Comparison of ENCODE assay signal across 10 mouse cellular contexts in the genomic region with DNA sequence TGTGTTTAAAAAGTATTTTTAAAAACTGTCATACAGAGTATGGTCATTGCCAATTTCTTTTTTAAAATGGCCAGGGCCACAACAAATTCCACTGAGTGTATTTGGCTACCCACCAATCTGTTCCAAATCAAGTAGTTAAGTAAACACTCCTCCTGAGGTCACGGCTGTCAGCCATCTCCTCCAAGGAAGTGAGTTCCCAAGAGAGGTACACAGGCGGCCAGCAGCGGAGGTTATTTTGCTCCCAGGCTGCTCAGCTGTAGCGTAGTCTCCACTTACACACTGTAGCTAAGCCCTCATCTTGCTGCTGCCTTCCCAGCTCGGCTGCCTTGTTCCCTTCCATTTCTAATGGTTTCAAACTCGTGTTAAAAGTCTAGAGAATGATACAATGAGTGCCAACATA. TPM values are rescaled to one million over a fixed set of nuclear protein-coding genes. Genes with fewer than 3 reads are reported as not detected.
DNase-seq lines count a peak whose midpoint lies in the region; ATAC-seq and TF ChIP-seq lines count a peak whose summit lies in the region.
"Had no signal": no experiment of that assay in that cellular context is flagged by ENCODE, and none has a peak within 500 bp of the region (broad histone marks: within the 10 kb centered on the region; RNA-seq: fewer than 3 reads in every experiment).

No protein-coding gene starts in this region.

- no peak overlapping the region for H3K27ac ChIP-seq in embryonic facial prominence, embryonic 14.5 days (replicated peaks; ENCODE audit: low read depth, low read length)
- peak overlapping the region; percentile 71 for H3K27ac ChIP-seq in lung, embryonic 14.5 days (ENCODE audit: low read depth)
- H3K27ac ChIP-seq in midbrain, embryonic 13.5 days: no peak overlapping the region

- H3K4me1 ChIP-seq in embryonic facial prominence, embryonic 14.5 days (ENCODE audit: control insufficient read depth, insufficient read depth, low read length): peaks cover 10% of the 10 kb centered on the region
- H3K4me1 ChIP-seq in lung, embryonic 14.5 days (ENCODE audit: insufficient read depth): peaks cover 26% of the 10 kb centered on the region
- H3K4me1 ChIP-seq in midbrain, embryonic 13.5 days (replicated peaks): no peaks in the 10 kb centered on the region

- no peak overlapping the region for H3K9ac ChIP-seq in embryonic facial prominence, embryonic 14.5 days (ENCODE audit: low read depth, low read length)
- H3K9ac ChIP-seq in lung, embryonic 14.5 days: no peak overlapping the region
- no peak overlapping the region for H3K9ac ChIP-seq in midbrain, embryonic 13.5 days (replicated peaks)

- H3K4me3 ChIP-seq in embryonic facial prominence, embryonic 14.5 days (ENCODE audit: low read depth, low read length): no peak overlapping the region
- H3K4me3 ChIP-seq in lung, embryonic 14.5 days (ENCODE audit: low read depth, low read length): no peak overlapping the region
- H3K4me3 ChIP-seq in midbrain, embryonic 13.5 days (replicated peaks): no peak overlapping the region
- H3K4me3 ChIP-seq: myocyte had no signal

- ATAC-seq in embryonic facial prominence, embryonic 14.5 days (ENCODE audit: low read depth): peak; percentile 56; the same call in 1 of the 2 replicates
- ATAC-seq in lung, embryonic 14.5 days (ENCODE audit: insufficient read depth): peak; percentile 73
- no peak for ATAC-seq in midbrain, embryonic 13.5 days
- ATAC-seq in activated CD4-positive, CD25-positive, alpha-beta regulatory T cell, adult 4 months: no peak
- ATAC-seq: forebrain, embryonic 16.5 days had no signal

- WGBS in embryonic facial prominence, embryonic 14.5 days: 26% methylated on average over 6 of the region's 6 CpGs
- WGBS in lung, embryonic 14.5 days: 11% methylated on average over 6 of the region's 6 CpGs
- 67% methylated on average over 6 of the region's 6 CpGs for WGBS in midbrain, embryonic 13.5 days

- no peak overlapping the region for H3K4me2 ChIP-seq in embryonic facial prominence, embryonic 14.5 days (ENCODE audit: low read depth, low read length)
- no peak overlapping the region for H3K4me2 ChIP-seq in lung, embryonic 14.5 days
- no peak overlapping the region for H3K4me2 ChIP-seq in midbrain, embryonic 13.5 days (replicated peaks)

- no peaks in the 10 kb centered on the region for H3K9me3 ChIP-seq in embryonic facial prominence, embryonic 14.5 days (ENCODE audit: control insufficient read depth, low read length)
- H3K9me3 ChIP-seq in lung, embryonic 14.5 days (ENCODE audit: low read depth, low read length): no peaks in the 10 kb centered on the region
- no peaks in the 10 kb centered on the region for H3K9me3 ChIP-seq in midbrain, embryonic 13.5 days

- DNase-seq in adipocyte (ENCODE audit: low spot score): peak; percentile 67
- peak; percentile 78 for DNase-seq in embryonic facial prominence, embryonic 14.5 days (ENCODE audit: low spot score)
- peak; percentile 47 for DNase-seq in heart, postnatal 25 days (ENCODE audit: low spot score)
- peak; percentile 79 for DNase-seq in lung, embryonic 14.5 days
- no peak for DNase-seq in left cerebral cortex, postnatal 25 days (ENCODE audit: low spot score in 2 of 2)
- no peak for DNase-seq in spleen, postnatal 10 days (ENCODE audit: low spot score in 2 of 2)

- TF ChIP-seq CTCF in lung, embryonic 14.5 days (IDR thresholded peaks at IDR 0.05; ENCODE audit: low read depth): no peak

- H3K36me3 ChIP-seq in embryonic facial prominence, embryonic 14.5 days (ENCODE audit: control insufficient read depth, insufficient read depth, low read length): no peaks in the 10 kb centered on the region
- no peaks in the 10 kb centered on the region; the same call in 1 of the 2 replicates for H3K36me3 ChIP-seq in lung, embryonic 14.5 days (ENCODE audit: insufficient read depth)
- no peaks in the 10 kb centered on the region for H3K36me3 ChIP-seq in midbrain, embryonic 13.5 days

- intact Hi-C loops in heart, postnatal 25 days (cut with DNase I): loop anchor here (2.0 kb wide), 1 partner anchor 26 kb away; no protein-coding TSS in a partner anchor
- intact Hi-C loops in left cerebral cortex, postnatal 25 days (cut with DNase I): no loop called here

- H3K27me3 ChIP-seq in embryonic facial prominence, embryonic 14.5 days (replicated peaks; ENCODE audit: control insufficient read depth, insufficient read depth, low read length): no peaks in the 10 kb centered on the region
- H3K27me3 ChIP-seq in lung, embryonic 14.5 days (ENCODE audit: insufficient read depth, low read length): no peaks in the 10 kb centered on the region
- H3K27me3 ChIP-seq in midbrain, embryonic 13.5 days: no peaks in the 10 kb centered on the region

RNA-seq across cellular contexts. Expression of a gene that starts 51.5 kb away (rescaled TPM):
- 56.4 and 60.8 TPM in 2 replicates for polyA plus RNA-seq in embryonic facial prominence, embryonic 14.5 days (2014; fragmentation: Nextera tagmentation; extraction: Ambion mirVana)
- 100 to 1,000 TPM; 377 to 459 TPM for total RNA-seq in heart, postnatal 25 days (2021)
- polyA plus RNA-seq in lung, embryonic 14.5 days (2014; fragmentation: Nextera tagmentation; extraction: Ambion mirVana): 60.7 and 62.9 TPM in 2 replicates
- 14.1 and 16.4 TPM in 2 replicates for polyA plus RNA-seq in midbrain, embryonic 13.5 days (2015; fragmentation: Nextera tagmentation; extraction: Ambion mirVana)
- polyA plus RNA-seq in activated CD4-positive, CD25-positive, alpha-beta regulatory T cell, adult 4 months (2017; shearing (Covaris generic)): 1 to 10 TPM; 7.2 to 9.1 TPM
- total RNA-seq in left cerebral cortex, postnatal 25 days (2021): 10 to 100 TPM; 13.2 to 18.8 TPM

Comparison
In these comparisons a context has a peak if more than half of its experiments do, and no peak if none do; other contexts are left out.
1. DNase-seq: peak in adipocyte (single experiment), embryonic facial prominence, embryonic 14.5 days (single experiment), heart, postnatal 25 days (single experiment) and lung, embryonic 14.5 days (single experiment); none in left cerebral cortex, postnatal 25 days (0 of 2) and spleen, postnatal 10 days (0 of 2).
2. ATAC-seq: peak in embryonic facial prominence, embryonic 14.5 days (single experiment) and lung, embryonic 14.5 days (single experiment); none in midbrain, embryonic 13.5 days (single experiment) and activated CD4-positive, CD25-positive, alpha-beta regulatory T cell, adult 4 months (single experiment).